Mouse (Mus musculus) CD4-positive, CD25-positive, alpha-beta regulatory T cell, adult 9 weeks (primary cell): ENCODE results near the gene Car1. TPM values are rescaled to one million over a fixed set of nuclear protein-coding genes. Genes with fewer than 3 reads are reported as not detected.

Experiments
- polyA plus RNA-seq: library from polyadenylated mRNA; unstranded; fragments of 100-300 nt; shearing (Covaris generic); gene quantifications from one replicate; pipeline ENCODE4 v1.2.1, GENCODE M21; 2017

The Car1 gene
- polyA plus RNA-seq: not detected

GRCm38 (mm10) chr3:14808211-14808610, at the start of gene Car1:
Car1 (minus strand) TSS chr3:14808368.

Other genes starting within 250 kb of the Car1 start
- 269 TPM for gene 1810022K09Rik, start 197.1 kb downstream of the Car1 start, polyA plus RNA-seq
- gene Car13, start 166.6 kb downstream of the Car1 start, polyA plus RNA-seq: not detected
- gene Car3, start 55.1 kb upstream of the Car1 start, polyA plus RNA-seq: not detected
- gene Car2, start 77.9 kb upstream of the Car1 start, polyA plus RNA-seq: 5.1 TPM